Mouse (Mus musculus): Measurements from ENCODE around the gene Ncoa1.

DNA sequence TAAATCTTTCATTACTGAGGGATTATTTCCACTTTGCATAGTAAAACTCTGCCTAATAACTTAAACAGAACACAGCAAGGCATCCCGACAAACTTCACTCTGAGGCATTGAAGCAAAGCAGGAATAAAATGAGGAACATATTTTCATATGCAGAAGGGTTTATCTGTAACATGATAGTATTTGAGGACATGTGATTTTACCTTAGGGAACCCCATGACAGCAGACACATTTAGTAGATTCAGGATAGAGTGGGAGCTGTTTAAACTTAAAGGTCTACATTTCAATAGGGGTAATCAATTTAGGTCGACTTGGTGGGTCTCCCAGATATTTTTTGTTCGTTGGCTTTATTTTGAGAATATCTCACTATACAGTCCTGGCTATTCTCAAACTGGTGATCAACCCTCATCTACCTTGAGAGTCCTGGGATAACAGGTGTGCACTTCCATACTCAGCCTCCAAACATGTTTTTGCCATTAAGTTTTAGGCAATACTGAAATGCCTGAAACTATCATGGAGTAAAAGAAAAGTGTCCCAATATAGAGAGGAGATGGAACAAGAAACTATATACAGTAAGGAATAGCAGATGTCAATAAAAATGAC lies 136.6 kb downstream of the Ncoa1 start:
- TF ChIP-seq MAFK (IDR thresholded peaks at IDR 0.05; ENCODE audit: insufficient read depth, low read depth, low read length) = no peak
- TF ChIP-seq HCFC1 (IDR thresholded peaks at IDR 0.05; ENCODE audit: borderline replicate concordance, insufficient read depth, low read length) = no peak
